Comparison of ENCODE assay signal across 28 mouse cellular contexts in the genomic region with DNA sequence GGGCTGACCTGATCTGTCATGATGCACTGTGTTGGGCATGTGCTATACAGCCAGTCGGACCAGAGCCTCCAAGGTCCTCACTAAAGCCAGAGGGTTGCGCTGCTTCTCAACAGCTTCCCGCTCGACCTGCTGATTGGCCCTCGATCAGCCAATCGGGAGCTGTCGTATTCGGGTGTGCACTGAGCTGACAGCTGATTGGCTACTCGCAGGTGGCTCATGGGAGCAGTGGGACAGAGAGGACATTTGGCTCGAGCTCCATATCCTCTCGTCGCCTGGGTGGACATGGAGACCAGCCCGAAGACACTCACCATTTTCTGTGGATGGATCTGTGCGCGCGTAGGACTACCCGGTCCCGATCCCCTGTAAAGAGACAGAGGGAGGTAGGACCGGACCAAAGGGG. TPM values are rescaled to one million over a fixed set of nuclear protein-coding genes. Genes with fewer than 3 reads are reported as not detected.
DNase-seq lines count a peak whose midpoint lies in the region; ATAC-seq and TF ChIP-seq lines count a peak whose summit lies in the region.
"Had no signal": no experiment of that assay in that cellular context is flagged by ENCODE, and none has a peak within 500 bp of the region (broad histone marks: within the 10 kb centered on the region; RNA-seq: fewer than 3 reads in every experiment).

No protein-coding gene starts in this region.

- 0 out of 2 replicates have a peak, but pooled peaks cover 9% of the 10 kb centered on the region for H3K27me3 ChIP-seq in E14TG2a.4 (ENCODE audit: insufficient read depth, low read length)
- H3K27me3 ChIP-seq in forebrain, embryonic 11.5 days (ENCODE audit: control insufficient read depth, insufficient read depth, low read length), result no peaks in the 10 kb centered on the region

- H3K36me3 ChIP-seq in E14TG2a.4 (ENCODE audit: insufficient read depth, low read length), result peaks cover 7% of the 10 kb centered on the region; the same call in 1 of the 2 replicates
- H3K36me3 ChIP-seq in forebrain, embryonic 11.5 days (ENCODE audit: control insufficient read depth, insufficient read depth, low read length), result no peaks in the 10 kb centered on the region
- H3K36me3 ChIP-seq: embryonic facial prominence, embryonic 10.5 days; heart, embryonic 15.5 days; hindbrain, embryonic 13.5 days had no signal

- no peak for ATAC-seq in forebrain, embryonic 11.5 days (replicated peaks; ENCODE audit: low FRiP score)
- ATAC-seq: forebrain, embryonic 14.5 days; hindbrain, postnatal 0 days; Patski had no signal

- TF ChIP-seq CTCF in E14TG2a.4 (conservative IDR thresholded peaks at IDR 0.05; ENCODE audit: low read length), result no peak

- peak; percentile 2 for DNase-seq in ovary, postnatal 36 days (ENCODE audit: low spot score)
- no peak for DNase-seq in ovary, adult 18-20 months (ENCODE audit: low spot score)
- DNase-seq in ES-CJ7 (ENCODE audit: low read depth, low spot score), result peak; percentile 90
- peak; percentile 85 for DNase-seq in ZHBTc4 (ENCODE audit: low read depth, low spot score)
- no peak for DNase-seq in layer of hippocampus, adult 8-10 months (ENCODE audit: low spot score in 2 of 2)
- DNase-seq in forebrain, embryonic 11.5 days (ENCODE audit: low spot score), result no peak
- no peak for DNase-seq in spleen, postnatal 10 days (ENCODE audit: low spot score in 2 of 2)
- DNase-seq: adrenal gland, postnatal 10 days; cerebellum, adult 11 months; cerebellum, adult 8-10 months; cerebellum, postnatal 14 days; gastrocnemius, postnatal 36 days; heart, adult 18-20 months; heart, postnatal 14 days had no signal

- H3K9me3 ChIP-seq in E14TG2a.4 (ENCODE audit: low read length), result no peaks in the 10 kb centered on the region
- H3K9me3 ChIP-seq in forebrain, embryonic 11.5 days (ENCODE audit: control insufficient read depth, low read length), result no peaks in the 10 kb centered on the region
- H3K9me3 ChIP-seq: heart, embryonic 15.5 days had no signal

- no peak overlapping the region for H3K27ac ChIP-seq in forebrain, embryonic 11.5 days (ENCODE audit: low read depth, low read length)
- H3K27ac ChIP-seq: embryonic facial prominence, embryonic 10.5 days; heart, embryonic 15.5 days; hindbrain, embryonic 13.5 days; hindbrain, postnatal 0 days had no signal

- no peak overlapping the region for H3K4me2 ChIP-seq in forebrain, embryonic 11.5 days (ENCODE audit: low read depth, low read length, severe bottlenecking)
- H3K4me2 ChIP-seq: heart, embryonic 11.5 days; heart, embryonic 15.5 days; hindbrain, embryonic 13.5 days had no signal

- peak overlapping the region; percentile 84 for H3K4me3 ChIP-seq in E14TG2a.4 (replicated peaks; ENCODE audit: low read length)
- H3K4me3 ChIP-seq in forebrain, embryonic 11.5 days (ENCODE audit: low read depth, low read length), result no peak overlapping the region
- H3K4me3 ChIP-seq: embryonic facial prominence, embryonic 10.5 days; heart, embryonic 15.5 days; hindbrain, embryonic 13.5 days had no signal

- no peak overlapping the region for H3K9ac ChIP-seq in forebrain, embryonic 11.5 days (ENCODE audit: low read length)
- H3K9ac ChIP-seq: heart, embryonic 15.5 days; hindbrain, embryonic 13.5 days had no signal

- WGBS in forebrain, embryonic 11.5 days, result 83% methylated on average over 19 of the region's 19 CpGs

- H3K4me1 ChIP-seq in E14TG2a.4 (replicated peaks; ENCODE audit: low read depth, low read length), result peaks cover 14% of the 10 kb centered on the region
- no peaks in the 10 kb centered on the region for H3K4me1 ChIP-seq in forebrain, embryonic 11.5 days (replicated peaks; ENCODE audit: control insufficient read depth, insufficient read depth, low read length)
- H3K4me1 ChIP-seq: heart, embryonic 15.5 days; hindbrain, embryonic 13.5 days had no signal

RNA-seq across cellular contexts. Expression of gene 1700018B08Rik, which starts 2.3 kb away (rescaled TPM):
- total RNA-seq in layer of hippocampus, adult 8-10 months (2022), result not detected
- not detected in 2 replicates for polyA plus RNA-seq in forebrain, embryonic 11.5 days (2014; fragmentation: Nextera tagmentation; extraction: Ambion mirVana)
- total RNA-seq: adrenal gland, postnatal 10 days; adrenal gland, postnatal 4 days; common myeloid progenitor, adult 5-6 weeks; gastrocnemius, adult 8-10 months; gastrocnemius, postnatal 36 days; heart, adult 18-20 months; heart, postnatal 14 days; hematopoietic stem cell, adult 5-6 weeks had no signal
- polyA plus RNA-seq: brain, embryonic 14.5 days; embryonic facial prominence, embryonic 10.5 days; embryonic facial prominence, embryonic 14.5 days; forebrain, embryonic 14.5 days; heart, embryonic 15.5 days; hindbrain, embryonic 13.5 days; hindbrain, postnatal 0 days; Patski had no signal

RNA-seq across cellular contexts. Expression of gene Fbxo31, which starts 36.7 kb away (rescaled TPM):
- total RNA-seq in layer of hippocampus, adult 8-10 months (2022), result 100 to 1,000 TPM in 3 of 4 experiments, 10 to 100 TPM in 1; 96.9 to 103 (median 102) TPM
- 17.2 and 19.6 TPM in 2 replicates for polyA plus RNA-seq in forebrain, embryonic 11.5 days (2014; fragmentation: Nextera tagmentation; extraction: Ambion mirVana)

RNA-seq across cellular contexts. Expression of gene Map1lc3b, which starts 48.3 kb away (rescaled TPM):
- total RNA-seq in layer of hippocampus, adult 8-10 months (2022), result 100 to 1,000 TPM; 143 to 187 (median 172) TPM
- 213 and 217 TPM in 2 replicates for polyA plus RNA-seq in forebrain, embryonic 11.5 days (2014; fragmentation: Nextera tagmentation; extraction: Ambion mirVana)

Comparison
In these comparisons a context has a peak if more than half of its experiments do, and no peak if none do; other contexts are left out.
1. DNase-seq: peak in ovary, postnatal 36 days (single experiment), ES-CJ7 (single experiment) and ZHBTc4 (single experiment); none in ovary, adult 18-20 months (single experiment), layer of hippocampus, adult 8-10 months (0 of 2), forebrain, embryonic 11.5 days (single experiment) and spleen, postnatal 10 days (0 of 2).